In genomic region chr10:81643449-81644055, GRCm38 (mm10) we compare ENCODE assay signal across 8 mouse cellular contexts. TPM values are rescaled to one million over a fixed set of nuclear protein-coding genes. Genes with fewer than 3 reads are reported as not detected.
DNase-seq lines count a peak whose midpoint lies in the region; ATAC-seq and TF ChIP-seq lines count a peak whose summit lies in the region.

No protein-coding gene starts in this region.

- H3K4me3 ChIP-seq in forebrain, embryonic 10.5 days: peak overlapping the region; percentile 64
- H3K4me3 ChIP-seq in heart, embryonic 15.5 days: peak overlapping the region; percentile 64
- peak overlapping the region; percentile 59 to 68 for H3K4me3 ChIP-seq in liver, embryonic 14.5 days (ENCODE audit: insufficient read depth in 1 of 2, low read depth in 2 of 2, low read length in 2 of 2)
- H3K4me3 ChIP-seq in neural tube, embryonic 11.5 days (ENCODE audit: low read depth, low read length): peak overlapping the region; percentile 69
- H3K4me3 ChIP-seq in stomach, postnatal 0 days (ENCODE audit: low read depth, low read length): peak overlapping the region; percentile 77

- DNase-seq in c-Kit-negative CD71-positive TER-119-positive erythroid progenitor cells, embryonic 14.5 days (ENCODE audit: low read depth, low spot score): peak; percentile 75
- peak; percentile 93 for DNase-seq in forebrain, embryonic 10.5 days (ENCODE audit: extremely low spot score, low spot score)
- DNase-seq in kidney, postnatal 25 days: peak; percentile 96 to 99
- DNase-seq in liver, embryonic 14.5 days (ENCODE audit: low read depth in 3 of 3, low spot score in 3 of 3): peak; percentile 82 to 83 (median 83)
- peak; percentile 95 for DNase-seq in neural tube, embryonic 11.5 days (ENCODE audit: low spot score)
- DNase-seq in stomach, postnatal 0 days (ENCODE audit: low spot score): peak; percentile 95

- H3K9ac ChIP-seq in heart, embryonic 15.5 days: peak overlapping the region; percentile 96
- peak overlapping the region; percentile 78 for H3K9ac ChIP-seq in liver, embryonic 14.5 days (replicated peaks)
- peak overlapping the region; percentile 93 for H3K9ac ChIP-seq in neural tube, embryonic 11.5 days (ENCODE audit: low read length)
- peak overlapping the region; percentile 93 for H3K9ac ChIP-seq in stomach, postnatal 0 days (ENCODE audit: low read length)

- peak; percentile 88 for ATAC-seq in CD4-positive, CD25-positive, alpha-beta regulatory T cell, adult 4 months
- peak; percentile 89 for ATAC-seq in heart, embryonic 15.5 days (replicated peaks; ENCODE audit: insufficient number of reproducible peaks, insufficient read depth, low FRiP score, low read depth)
- peak; percentile 89 for ATAC-seq in liver, embryonic 14.5 days (ENCODE audit: insufficient read depth)
- peak; percentile 87 for ATAC-seq in neural tube, embryonic 11.5 days (ENCODE audit: insufficient read depth, low FRiP score, low TSS enrichment)
- ATAC-seq in stomach, postnatal 0 days (ENCODE audit: low FRiP score, low TSS enrichment): peak; percentile 91

- H3K27me3 ChIP-seq in forebrain, embryonic 10.5 days (ENCODE audit: poor library complexity, severe bottlenecking): 0 out of 2 replicates have a peak, but pooled peaks cover 8% of the 10 kb centered on the region
- no peaks in the 10 kb centered on the region for H3K27me3 ChIP-seq in heart, embryonic 15.5 days
- H3K27me3 ChIP-seq in liver, embryonic 14.5 days (ENCODE audit: control insufficient read depth, insufficient read depth, low read length): no peaks in the 10 kb centered on the region
- H3K27me3 ChIP-seq in neural tube, embryonic 11.5 days (ENCODE audit: control insufficient read depth, insufficient read depth, low read length): no peaks in the 10 kb centered on the region
- no peaks in the 10 kb centered on the region for H3K27me3 ChIP-seq in stomach, postnatal 0 days (ENCODE audit: control insufficient read depth, insufficient read depth, low read length)

- no peak for TF ChIP-seq EP300 in liver, embryonic 14.5 days (IDR thresholded peaks at IDR 0.05; ENCODE audit: low read depth)
- no peak for TF ChIP-seq EP300 in stomach, postnatal 0 days (optimal IDR thresholded peaks at IDR 0.05)

- peaks cover 39% of the 10 kb centered on the region for H3K4me1 ChIP-seq in forebrain, embryonic 10.5 days
- H3K4me1 ChIP-seq in heart, embryonic 15.5 days (replicated peaks): peaks cover 31% of the 10 kb centered on the region
- peaks cover 0 to 15% of the 10 kb centered on the region in 2 experiments; a peak in 3 of 4 replicates for H3K4me1 ChIP-seq in liver, embryonic 14.5 days (replicated peaks; ENCODE audit: control insufficient read depth in 2 of 2, insufficient read depth in 2 of 2, low read length in 1 of 2)
- H3K4me1 ChIP-seq in neural tube, embryonic 11.5 days (ENCODE audit: control insufficient read depth, insufficient read depth, low read length): peaks cover 9% of the 10 kb centered on the region; the same call in 1 of the 2 replicates
- 0 out of 2 replicates have a peak, but pooled peaks cover 3% of the 10 kb centered on the region for H3K4me1 ChIP-seq in stomach, postnatal 0 days (replicated peaks; ENCODE audit: control insufficient read depth, insufficient read depth)

- no peaks in the 10 kb centered on the region for H3K36me3 ChIP-seq in forebrain, embryonic 10.5 days (replicated peaks)
- H3K36me3 ChIP-seq in heart, embryonic 15.5 days: no peaks in the 10 kb centered on the region
- no peaks in the 10 kb centered on the region for H3K36me3 ChIP-seq in liver, embryonic 14.5 days (replicated peaks; ENCODE audit: control insufficient read depth, insufficient read depth, low read depth)
- H3K36me3 ChIP-seq in neural tube, embryonic 11.5 days (ENCODE audit: control insufficient read depth, insufficient read depth, low read length): no peaks in the 10 kb centered on the region
- H3K36me3 ChIP-seq in stomach, postnatal 0 days (ENCODE audit: control insufficient read depth, insufficient read depth, low read length): no peaks in the 10 kb centered on the region

- peak overlapping the region; percentile 85 for H3K4me2 ChIP-seq in heart, embryonic 15.5 days
- peak overlapping the region; percentile 70 for H3K4me2 ChIP-seq in liver, embryonic 14.5 days (ENCODE audit: low read depth)
- H3K4me2 ChIP-seq in neural tube, embryonic 11.5 days (ENCODE audit: low read depth): peak overlapping the region; percentile 87
- peak overlapping the region; percentile 96 for H3K4me2 ChIP-seq in stomach, postnatal 0 days (replicated peaks; ENCODE audit: low read depth)

- peak overlapping the region; percentile 95 for H3K27ac ChIP-seq in forebrain, embryonic 10.5 days
- peak overlapping the region; percentile 94 for H3K27ac ChIP-seq in heart, embryonic 15.5 days
- H3K27ac ChIP-seq in liver, embryonic 14.5 days: peak overlapping the region; percentile 12
- H3K27ac ChIP-seq in neural tube, embryonic 11.5 days (ENCODE audit: low read depth, low read length): peak overlapping the region; percentile 95
- peak overlapping the region; percentile 96 for H3K27ac ChIP-seq in stomach, postnatal 0 days (replicated peaks)

- WGBS in forebrain, embryonic 10.5 days: under 1% methylated on average over 75 of the region's 75 CpGs
- under 1% methylated on average over 56 of the region's 75 CpGs for WGBS in heart, embryonic 15.5 days
- under 1% methylated on average over 70 of the region's 75 CpGs for WGBS in liver, embryonic 14.5 days (ENCODE audit: insufficient replicate concordance)
- WGBS in neural tube, embryonic 11.5 days: under 1% methylated on average over 75 of the region's 75 CpGs
- WGBS in stomach, postnatal 0 days: under 1% methylated on average over 55 of the region's 75 CpGs

- H3K9me3 ChIP-seq in forebrain, embryonic 10.5 days: no peaks in the 10 kb centered on the region
- no peaks in the 10 kb centered on the region for H3K9me3 ChIP-seq in heart, embryonic 15.5 days (replicated peaks)
- H3K9me3 ChIP-seq in liver, embryonic 14.5 days (ENCODE audit: control insufficient read depth, low read length): no peaks in the 10 kb centered on the region
- no peaks in the 10 kb centered on the region for H3K9me3 ChIP-seq in neural tube, embryonic 11.5 days (ENCODE audit: control insufficient read depth, low read length)
- H3K9me3 ChIP-seq in stomach, postnatal 0 days (ENCODE audit: control insufficient read depth, low read length): no peaks in the 10 kb centered on the region

- peak; percentile 50 for TF ChIP-seq CTCF in liver, embryonic 14.5 days (IDR thresholded peaks at IDR 0.05; ENCODE audit: low read depth)
- TF ChIP-seq CTCF in stomach, postnatal 0 days (IDR thresholded peaks at IDR 0.05; ENCODE audit: low read depth): peak; percentile 69

RNA-seq across cellular contexts. Expression of gene Gm10778, which starts 5.3 kb away (rescaled TPM):
- polyA plus RNA-seq in CD4-positive, CD25-positive, alpha-beta regulatory T cell, adult 4 months (2017; shearing (Covaris generic)): 1 to 10 TPM; 7.1 to 7.5 TPM
- 4.5 and 6.1 TPM in 2 replicates for polyA plus RNA-seq in forebrain, embryonic 10.5 days (2016; fragmentation: Nextera tagmentation; extraction: Ambion mirVana)
- polyA plus RNA-seq in heart, embryonic 15.5 days (2015; fragmentation: Nextera tagmentation; extraction: Ambion mirVana): 2.8 and 2.9 TPM in 2 replicates
- polyA plus RNA-seq in liver, embryonic 14.5 days (2012; rRNA removed): 0.31 and 0.97 TPM in 2 replicates
- 0.67 and 1.5 TPM in 2 replicates for polyA plus RNA-seq in liver, embryonic 14.5 days (2014; fragmentation: Nextera tagmentation; extraction: Ambion mirVana)
- polyA plus RNA-seq in neural tube, embryonic 11.5 days (2014; fragmentation: Nextera tagmentation; extraction: Ambion mirVana): 6.5 and 6.7 TPM in 2 replicates
- polyA plus RNA-seq in stomach, postnatal 0 days (2015; fragmentation: Nextera tagmentation; extraction: Ambion mirVana): 2.4 TPM in 2 replicates

RNA-seq across cellular contexts. Expression of gene Ankrd24, which starts 15.2 kb away (rescaled TPM):
- polyA plus RNA-seq in CD4-positive, CD25-positive, alpha-beta regulatory T cell, adult 4 months (2017; shearing (Covaris generic)): 1 to 10 TPM; 1.2 to 3.8 TPM
- 4.8 and 5.8 TPM in 2 replicates for polyA plus RNA-seq in forebrain, embryonic 10.5 days (2016; fragmentation: Nextera tagmentation; extraction: Ambion mirVana)
- 12.3 and 13.7 TPM in 2 replicates for polyA plus RNA-seq in heart, embryonic 15.5 days (2015; fragmentation: Nextera tagmentation; extraction: Ambion mirVana)
- polyA plus RNA-seq in liver, embryonic 14.5 days (2012; rRNA removed): 5.6 and 6.1 TPM in 2 replicates
- polyA plus RNA-seq in liver, embryonic 14.5 days (2014; fragmentation: Nextera tagmentation; extraction: Ambion mirVana): 0.75 and 1.5 TPM in 2 replicates
- polyA plus RNA-seq in neural tube, embryonic 11.5 days (2014; fragmentation: Nextera tagmentation; extraction: Ambion mirVana): 4.0 and 4.6 TPM in 2 replicates
- 3.3 and 5.3 TPM in 2 replicates for polyA plus RNA-seq in stomach, postnatal 0 days (2015; fragmentation: Nextera tagmentation; extraction: Ambion mirVana)

RNA-seq across cellular contexts. Expression of gene Sirt6, which starts 16.0 kb away (rescaled TPM):
- 10 to 100 TPM; 24.1 to 26.8 TPM for polyA plus RNA-seq in CD4-positive, CD25-positive, alpha-beta regulatory T cell, adult 4 months (2017; shearing (Covaris generic))
- polyA plus RNA-seq in forebrain, embryonic 10.5 days (2016; fragmentation: Nextera tagmentation; extraction: Ambion mirVana): 52.5 and 55.1 TPM in 2 replicates
- polyA plus RNA-seq in heart, embryonic 15.5 days (2015; fragmentation: Nextera tagmentation; extraction: Ambion mirVana): 20.8 and 26.7 TPM in 2 replicates
- 8.1 and 9.0 TPM in 2 replicates for polyA plus RNA-seq in liver, embryonic 14.5 days (2012; rRNA removed)
- 5.3 and 5.9 TPM in 2 replicates for polyA plus RNA-seq in liver, embryonic 14.5 days (2014; fragmentation: Nextera tagmentation; extraction: Ambion mirVana)
- 45.7 and 46.6 TPM in 2 replicates for polyA plus RNA-seq in neural tube, embryonic 11.5 days (2014; fragmentation: Nextera tagmentation; extraction: Ambion mirVana)
- polyA plus RNA-seq in stomach, postnatal 0 days (2015; fragmentation: Nextera tagmentation; extraction: Ambion mirVana): 15.1 and 15.6 TPM in 2 replicates

RNA-seq across cellular contexts. Expression of gene BC025920, which starts 37.5 kb away (rescaled TPM):
- 1 to 10 TPM; 3.6 to 3.8 TPM for polyA plus RNA-seq in CD4-positive, CD25-positive, alpha-beta regulatory T cell, adult 4 months (2017; shearing (Covaris generic))
- 1.6 and 2.1 TPM in 2 replicates for polyA plus RNA-seq in forebrain, embryonic 10.5 days (2016; fragmentation: Nextera tagmentation; extraction: Ambion mirVana)
- 0.48 and 0.72 TPM in 2 replicates for polyA plus RNA-seq in heart, embryonic 15.5 days (2015; fragmentation: Nextera tagmentation; extraction: Ambion mirVana)
- 2.3 and 2.4 TPM in 2 replicates for polyA plus RNA-seq in liver, embryonic 14.5 days (2012; rRNA removed)
- polyA plus RNA-seq in liver, embryonic 14.5 days (2014; fragmentation: Nextera tagmentation; extraction: Ambion mirVana): 0.11 and 0.34 TPM in 2 replicates
- polyA plus RNA-seq in neural tube, embryonic 11.5 days (2014; fragmentation: Nextera tagmentation; extraction: Ambion mirVana): 0.43 and 0.80 TPM in 2 replicates
- 0.24 and 0.35 TPM in 2 replicates for polyA plus RNA-seq in stomach, postnatal 0 days (2015; fragmentation: Nextera tagmentation; extraction: Ambion mirVana)

RNA-seq across cellular contexts. Expression of gene Tle6, which starts 42.7 kb away (rescaled TPM):
- 1 to 10 TPM in 1 of 2 experiments, not detected in 1; 2.8 TPM for polyA plus RNA-seq in CD4-positive, CD25-positive, alpha-beta regulatory T cell, adult 4 months (2017; shearing (Covaris generic))
- 2.8 and 3.1 TPM in 2 replicates for polyA plus RNA-seq in forebrain, embryonic 10.5 days (2016; fragmentation: Nextera tagmentation; extraction: Ambion mirVana)
- polyA plus RNA-seq in heart, embryonic 15.5 days (2015; fragmentation: Nextera tagmentation; extraction: Ambion mirVana): 23.9 and 30.5 TPM in 2 replicates
- polyA plus RNA-seq in liver, embryonic 14.5 days (2012; rRNA removed): 4.5 and 4.8 TPM in 2 replicates
- polyA plus RNA-seq in liver, embryonic 14.5 days (2014; fragmentation: Nextera tagmentation; extraction: Ambion mirVana): 5.6 and 5.8 TPM in 2 replicates
- polyA plus RNA-seq in neural tube, embryonic 11.5 days (2014; fragmentation: Nextera tagmentation; extraction: Ambion mirVana): 6.4 and 7.0 TPM in 2 replicates
- 7.6 and 8.9 TPM in 2 replicates for polyA plus RNA-seq in stomach, postnatal 0 days (2015; fragmentation: Nextera tagmentation; extraction: Ambion mirVana)

Comparison
In these comparisons a context has a peak if more than half of its experiments do, and no peak if none do; other contexts are left out.
1. Peak in every context shown above with its lines: DNase-seq, ATAC-seq, H3K4me3 ChIP-seq and H3K27ac ChIP-seq.
2. H3K27ac ChIP-seq: peak in every context shown above with its lines; median percentile 96 in stomach, postnatal 0 days; 95 in forebrain, embryonic 10.5 days; 95 in neural tube, embryonic 11.5 days; 94 in heart, embryonic 15.5 days; 12 in liver, embryonic 14.5 days.